In the genomic region with DNA sequence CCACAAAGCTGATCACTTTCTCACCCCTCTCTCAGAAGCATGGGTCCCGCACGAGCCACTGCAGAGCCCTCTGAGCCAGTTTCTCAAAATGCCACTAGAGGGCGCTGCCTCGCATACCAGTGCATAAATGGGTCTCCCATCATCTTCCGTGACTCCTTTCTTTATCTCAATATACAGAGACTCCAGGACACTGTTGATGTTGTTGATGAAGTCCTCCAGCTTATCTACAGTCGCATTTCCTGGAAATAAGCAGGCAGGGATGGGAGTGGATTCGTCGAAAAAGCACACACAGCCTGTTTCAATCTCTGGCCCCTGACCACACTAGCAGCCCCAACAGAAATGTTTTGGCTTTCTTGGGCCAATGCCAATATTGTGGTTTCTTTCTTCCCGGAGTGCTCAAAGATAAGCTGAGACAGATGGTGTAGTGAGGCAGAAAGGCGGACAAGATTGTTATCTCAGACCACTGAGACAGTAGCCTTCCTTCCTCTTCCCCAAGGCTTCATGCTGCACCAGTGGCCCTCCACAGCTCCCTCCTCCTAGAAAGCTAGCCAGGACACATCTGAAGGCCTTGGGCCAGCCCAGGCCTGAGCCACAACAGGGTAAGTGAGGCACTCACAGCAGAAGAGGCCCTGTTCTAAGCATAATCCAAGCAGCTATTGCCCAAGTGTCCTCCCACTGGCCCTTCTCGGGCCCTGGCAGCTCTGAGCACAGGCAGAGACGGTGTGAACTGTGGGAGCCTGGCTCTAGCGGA, we compare ENCODE assay signal across 8 mouse cellular contexts. TPM values are rescaled to one million over a fixed set of nuclear protein-coding genes. Genes with fewer than 3 reads are reported as not detected.
A peak's percentile ranks its signal among the peaks of the same experiment; 100 is the strongest.
DNase-seq lines count a peak whose midpoint lies in the region; ATAC-seq and TF ChIP-seq lines count a peak whose summit lies in the region.

No protein-coding gene starts in this region.

- WGBS in embryonic facial prominence, embryonic 13.5 days: 21% methylated on average over 13 of the region's 13 CpGs
- WGBS in limb, embryonic 14.5 days: 29% methylated on average over 13 of the region's 13 CpGs
- 32% methylated on average over 13 of the region's 13 CpGs for WGBS in midbrain, embryonic 16.5 days

- H3K9ac ChIP-seq in embryonic facial prominence, embryonic 13.5 days: peak overlapping the region; percentile 33; the same call in 1 of the 2 replicates
- 0 out of 2 replicates have a peak overlapping the region, but pooled peaks have one; percentile 28 for H3K9ac ChIP-seq in limb, embryonic 14.5 days (ENCODE audit: low read depth, low read length, severe bottlenecking)
- no peak overlapping the region for H3K9ac ChIP-seq in midbrain, embryonic 16.5 days (ENCODE audit: low read depth, low read length)

- no peaks in the 10 kb centered on the region for H3K27me3 ChIP-seq in embryonic facial prominence, embryonic 13.5 days
- no peaks in the 10 kb centered on the region for H3K27me3 ChIP-seq in limb, embryonic 14.5 days (ENCODE audit: control insufficient read depth, insufficient read depth, low read length)
- H3K27me3 ChIP-seq in midbrain, embryonic 16.5 days (ENCODE audit: control insufficient read depth, insufficient read depth, low read depth, low read length): no peaks in the 10 kb centered on the region

- H3K27ac ChIP-seq in embryonic facial prominence, embryonic 13.5 days: peak overlapping the region; percentile 93
- H3K27ac ChIP-seq in limb, embryonic 14.5 days (replicated peaks; ENCODE audit: low read depth, low read length): peak overlapping the region; percentile 61
- H3K27ac ChIP-seq in midbrain, embryonic 16.5 days (ENCODE audit: low read length): no peak overlapping the region

- peaks cover 48% of the 10 kb centered on the region for H3K36me3 ChIP-seq in embryonic facial prominence, embryonic 13.5 days
- H3K36me3 ChIP-seq in limb, embryonic 14.5 days (ENCODE audit: control insufficient read depth, insufficient read depth, low read length): peaks cover 37% of the 10 kb centered on the region
- peaks cover 14% of the 10 kb centered on the region for H3K36me3 ChIP-seq in midbrain, embryonic 16.5 days (ENCODE audit: control insufficient read depth, insufficient read depth, low read length)

- DNase-seq in 3T3-L1 (ENCODE audit: low read depth, low spot score): peak; percentile 94
- DNase-seq in adrenal gland, postnatal 36 days: peak; percentile 84 to 89
- peak; percentile 85 for DNase-seq in heart, adult 8-10 months (ENCODE audit: low spot score)
- peak; percentile 68 for DNase-seq in kidney, adult 8-10 months
- DNase-seq in limb, embryonic 14.5 days (ENCODE audit: low spot score): peak; percentile 87
- peak; percentile 79 to 89 for DNase-seq in spleen, postnatal 10 days (ENCODE audit: low spot score in 2 of 2)

- H3K4me3 ChIP-seq in embryonic facial prominence, embryonic 13.5 days: no peak overlapping the region
- no peak overlapping the region for H3K4me3 ChIP-seq in limb, embryonic 14.5 days (replicated peaks; ENCODE audit: low read length)
- no peak overlapping the region for H3K4me3 ChIP-seq in midbrain, embryonic 16.5 days (ENCODE audit: low read depth, low read length)

- peak; percentile 45 for ATAC-seq in embryonic facial prominence, embryonic 13.5 days (ENCODE audit: insufficient number of reproducible peaks, insufficient read depth, low FRiP score, low TSS enrichment, low read depth)
- peak; percentile 67 for ATAC-seq in limb, embryonic 14.5 days (ENCODE audit: low FRiP score, low read depth)
- peak; percentile 66 for ATAC-seq in midbrain, embryonic 16.5 days

- peak overlapping the region; percentile 14 for H3K4me2 ChIP-seq in embryonic facial prominence, embryonic 13.5 days
- H3K4me2 ChIP-seq in limb, embryonic 14.5 days (replicated peaks; ENCODE audit: low read depth, low read length, severe bottlenecking): no peak overlapping the region; the same call in 1 of the 2 replicates
- H3K4me2 ChIP-seq in midbrain, embryonic 16.5 days (ENCODE audit: low read length): no peak overlapping the region

- no peak for TF ChIP-seq POLR2A in limb, embryonic 14.5 days (IDR thresholded peaks at IDR 0.05; ENCODE audit: borderline replicate concordance, extremely low read depth, insufficient read depth, insufficient read length)

- no peaks in the 10 kb centered on the region for H3K9me3 ChIP-seq in embryonic facial prominence, embryonic 13.5 days
- no peaks in the 10 kb centered on the region for H3K9me3 ChIP-seq in limb, embryonic 14.5 days (ENCODE audit: control insufficient read depth, low read length)
- H3K9me3 ChIP-seq in midbrain, embryonic 16.5 days (replicated peaks; ENCODE audit: control insufficient read depth, low read length, poor library complexity, severe bottlenecking): no peaks in the 10 kb centered on the region

- H3K4me1 ChIP-seq in embryonic facial prominence, embryonic 13.5 days: peaks cover 43% of the 10 kb centered on the region
- peaks cover 11% of the 10 kb centered on the region for H3K4me1 ChIP-seq in limb, embryonic 14.5 days (ENCODE audit: control insufficient read depth, insufficient read depth, low read length)
- H3K4me1 ChIP-seq in midbrain, embryonic 16.5 days (ENCODE audit: control insufficient read depth, insufficient read depth, low read length): peaks cover 7% of the 10 kb centered on the region; the same call in 1 of the 2 replicates

RNA-seq across cellular contexts. Expression of a gene that starts 19.2 kb away (rescaled TPM):
- 10 to 100 TPM; 35.6 to 59.0 TPM for total RNA-seq in adrenal gland, postnatal 36 days (2021)
- 108 and 116 TPM in 2 replicates for polyA plus RNA-seq in embryonic facial prominence, embryonic 13.5 days (2015; fragmentation: Nextera tagmentation; extraction: Ambion mirVana)
- total RNA-seq in heart, adult 8-10 months (2022): 10 to 100 TPM; 28.9 to 33.1 (median 31.3) TPM
- polyA plus RNA-seq in limb, embryonic 14.5 days (2012; rRNA removed): 61.8 and 67.2 TPM in 2 replicates
- 121 TPM in 2 replicates for polyA plus RNA-seq in limb, embryonic 14.5 days (2014; fragmentation: Nextera tagmentation; extraction: Ambion mirVana)
- polyA plus RNA-seq in midbrain, embryonic 16.5 days (2015; fragmentation: Nextera tagmentation; extraction: Ambion mirVana): 85.5 and 86.6 TPM in 2 replicates

RNA-seq across cellular contexts. Expression of a gene that starts 27.7 kb away (rescaled TPM):
- 1 to 10 TPM; 3.1 to 6.1 TPM for total RNA-seq in adrenal gland, postnatal 36 days (2021)
- polyA plus RNA-seq in embryonic facial prominence, embryonic 13.5 days (2015; fragmentation: Nextera tagmentation; extraction: Ambion mirVana): 9.6 and 10.0 TPM in 2 replicates
- 1 to 10 TPM; 3.6 to 6.0 (median 4.0) TPM for total RNA-seq in heart, adult 8-10 months (2022)
- 11.1 and 13.9 TPM in 2 replicates for polyA plus RNA-seq in limb, embryonic 14.5 days (2012; rRNA removed)
- 8.7 and 8.9 TPM in 2 replicates for polyA plus RNA-seq in limb, embryonic 14.5 days (2014; fragmentation: Nextera tagmentation; extraction: Ambion mirVana)
- 3.9 and 4.1 TPM in 2 replicates for polyA plus RNA-seq in midbrain, embryonic 16.5 days (2015; fragmentation: Nextera tagmentation; extraction: Ambion mirVana)
